Mouse (Mus musculus) lung, postnatal 0 days (tissue): Measurements from ENCODE around the gene Foxq1.

ENCODE experiments used
- CTCF ChIP-seq: IDR thresholded peaks from 2 replicates; pipeline ENCODE4 v1.5.1; 2016; ENCODE audit warnings: antibody characterized with exemption, mild to moderate bottlenecking
- EP300 ChIP-seq: IDR thresholded peaks from 2 replicates; pipeline ENCODE4 v1.6.1; 2016; ENCODE audit warnings: antibody characterized with exemption, mild to moderate bottlenecking, control low read depth

- no peak for TF ChIP-seq CTCF
- TF ChIP-seq EP300 = peak; percentile 24; the same call in 1 of the 2 replicates
These were observed 31.4 kb downstream of the Foxq1 start for GRCm38 (mm10) chr13:31587341-31587740.
